Mouse (Mus musculus) thymus, postnatal 0 days (tissue): ENCODE measurements around the gene Pip4k2a. TPM values are rescaled to one million over a fixed set of nuclear protein-coding genes. Genes with fewer than 3 reads are reported as not detected.

ENCODE experiments used
- DNase-seq: peaks from one replicate; pipeline ENCODE4 v3.0.0-alpha.2; 2015; ENCODE audit warnings: low spot score
- polyA plus RNA-seq: library from polyadenylated mRNA; unstranded; fragments of >200 nt; fragmentation: Nextera tagmentation; extraction: Ambion mirVana; gene quantifications from 2 replicates; pipeline ENCODE4 v1.2.1, GENCODE M21; 2015

The Pip4k2a gene
- polyA plus RNA-seq, 1 experiment from 2014 or later: 53.7 TPM

GRCm38 (mm10) chr2:18799265-18799965 is 198.5 kb downstream of the Pip4k2a start:
- no peak for DNase-seq

- no peak for DNase-seq
Measured at GRCm38 (mm10) chr2:18797776-18798175, 200.2 kb downstream of the Pip4k2a start.

GRCm38 (mm10) chr2:18794261-18794660 is 203.7 kb downstream of the Pip4k2a start:
- no peak for DNase-seq

Other genes with a start within 250 kb of the Pip4k2a start
- 1.0 and 1.4 TPM in 2 replicates for gene 4930426L09Rik, start 217 bp upstream of the Pip4k2a start, polyA plus RNA-seq
- 0.53 and 0.57 TPM in 2 replicates for gene Armc3, start 201.2 kb upstream of the Pip4k2a start, polyA plus RNA-seq